Mouse (Mus musculus) layer of hippocampus, adult 2 months (tissue): ENCODE data around the gene Skp2. TPM values are rescaled to one million over a fixed set of nuclear protein-coding genes. Genes with fewer than 3 reads are reported as not detected.
"Not testable (repeated sequence)": the region's sequence is repeated elsewhere in the genome, so short reads cannot be mapped to it uniquely, and the experiment has no call there.

Experiments
- DNase-seq, 2 experiments: peaks; one replicate each; pipeline ENCODE4 v3.0.0; 2022; ENCODE audit warnings: low spot score in 2 of 2
- H3K27ac ChIP-seq: fragments of 200-600 bp; 2 replicates; pipeline ENCODE4 v1.8.1; 2022
- H3K4me3 ChIP-seq: fragments of 200-600 bp; 2 replicates; pipeline ENCODE4 v1.8.1; 2022; ENCODE audit warnings: mild to moderate bottlenecking
- CTCF ChIP-seq: fragments of 200-600 bp; conservative IDR thresholded peaks from 2 replicates; pipeline ENCODE4 v1.8.1; 2022; ENCODE audit warnings: antibody characterized with exemption, mild to moderate bottlenecking, moderate library complexity
- long read RNA-seq, 2 experiments: library from polyadenylated mRNA; stranded (forward); transcript quantifications; one replicate each; pipeline ENCODE4 v2.0.0; 2021; ENCODE audit warnings: borderline mapping rate in 2 of 2
- total RNA-seq, 2 experiments: library from RNA; stranded (reverse); gene quantifications; 2 replicates each; pipeline ENCODE4 v1.2.3; 2021

The Skp2 gene
- 1 to 10 TPM; 4.6 to 4.9 TPM for total RNA-seq
- long read RNA-seq, experiment 1, partial matches to known transcripts: 1 of 12 reads
- long read RNA-seq, experiment 1, other reads (novel, unspliced or antisense): 8 of 12 reads
- long read RNA-seq, experiment 2, transcript Skp2-201 (10 exons, 3,118 nt): major isoform, 5 of 8 reads
- long read RNA-seq, experiment 2, partial matches to known transcripts: 0 of 8 reads
- long read RNA-seq, experiment 2, other reads (novel, unspliced or antisense): 3 of 8 reads

DNA sequence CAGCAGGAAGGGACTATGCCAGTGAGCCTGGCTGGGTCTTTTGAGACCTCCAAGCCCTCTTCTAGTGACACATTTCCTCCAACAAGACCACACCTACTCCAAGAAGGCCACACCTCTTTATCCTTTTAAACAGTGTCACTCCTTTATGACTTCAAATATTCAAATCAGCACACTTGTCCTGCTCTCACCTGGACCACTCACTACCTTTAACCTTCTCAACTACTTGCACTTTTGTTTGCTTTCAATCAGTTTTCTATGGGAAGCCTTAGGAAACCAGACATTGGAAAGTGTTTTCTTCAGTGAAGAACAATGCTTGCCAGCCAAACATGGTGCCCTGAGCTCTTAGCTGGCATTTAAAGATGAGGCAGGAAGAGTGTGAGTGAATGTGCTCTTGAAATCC, at the start of gene Skp2:
Skp2 (minus strand) TSS at position 101 of the 400 bp plus-strand sequence.
- DNase-seq: no peak
- Histone ChIP-seq H3K27ac (no peak within 1 kb of the TSS), H3K4me3 (no peak within 1 kb of the TSS)
- TF ChIP-seq CTCF: no peak

GRCm38 (mm10) chr15:9198421-9198820, 43.2 kb upstream of the Skp2 start:
- H3K27ac ChIP-seq: no peak overlapping the region
- DNase-seq: no peak
- TF ChIP-seq CTCF: no peak
- no peak overlapping the region for H3K4me3 ChIP-seq

DNA sequence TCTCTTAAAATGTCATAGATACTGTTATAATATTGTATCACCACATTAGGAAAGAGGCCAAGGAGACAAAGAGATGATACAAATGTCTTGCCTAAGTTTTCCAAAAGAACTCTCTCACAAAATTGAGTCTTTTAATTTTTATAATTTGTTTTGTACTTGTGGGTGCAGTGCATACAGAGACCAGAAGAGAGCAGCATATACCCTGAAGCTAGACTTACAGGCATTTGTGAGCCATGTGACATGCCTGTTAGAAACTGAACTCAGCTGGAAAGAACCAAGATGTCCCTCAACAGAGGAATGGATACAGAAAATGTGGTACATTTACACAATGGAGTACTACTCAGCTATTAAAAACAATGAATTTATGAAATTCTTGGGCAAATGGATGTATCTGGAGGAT, 37.5 kb upstream of the Skp2 start:
- H3K4me3 ChIP-seq, DNase-seq, H3K27ac ChIP-seq: not testable (repeated sequence)
- peak; percentile 59 for TF ChIP-seq CTCF

- H3K27ac ChIP-seq: no peak overlapping the region
- TF ChIP-seq CTCF: no peak
- no peak for DNase-seq
- H3K4me3 ChIP-seq: no peak overlapping the region
Measured at GRCm38 (mm10) chr15:9189796-9190195, 34.6 kb upstream of the Skp2 start.

DNA sequence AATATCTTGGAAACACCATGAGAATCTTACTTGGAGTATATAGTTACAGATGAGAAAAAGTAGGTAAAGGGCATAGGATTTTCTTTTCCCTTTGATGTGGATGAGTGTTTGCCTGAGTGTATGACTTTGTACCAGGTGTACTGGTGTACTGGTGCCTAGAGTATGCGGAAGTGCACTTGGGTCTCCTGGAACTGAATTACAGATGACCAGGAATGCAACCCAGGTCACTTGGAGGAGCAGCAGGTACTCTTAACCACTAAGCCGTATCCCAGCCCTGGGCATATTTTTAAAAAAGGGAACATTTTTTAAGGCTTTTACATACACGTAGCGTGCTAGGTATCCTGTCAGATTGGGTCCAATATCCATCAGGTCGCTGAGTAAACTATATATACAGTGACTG, 28.8 kb upstream of the Skp2 start:
- H3K27ac ChIP-seq: no peak overlapping the region
- no peak for TF ChIP-seq CTCF
- H3K4me3 ChIP-seq: no peak overlapping the region
- DNase-seq: no peak

- no peak for DNase-seq
- Histone ChIP-seq H3K27ac (no peak overlapping the region), H3K4me3 (no peak overlapping the region)
- TF ChIP-seq CTCF: no peak
Measured at GRCm38 (mm10) chr15:9177038-9177437, 21.8 kb upstream of the Skp2 start.

DNA sequence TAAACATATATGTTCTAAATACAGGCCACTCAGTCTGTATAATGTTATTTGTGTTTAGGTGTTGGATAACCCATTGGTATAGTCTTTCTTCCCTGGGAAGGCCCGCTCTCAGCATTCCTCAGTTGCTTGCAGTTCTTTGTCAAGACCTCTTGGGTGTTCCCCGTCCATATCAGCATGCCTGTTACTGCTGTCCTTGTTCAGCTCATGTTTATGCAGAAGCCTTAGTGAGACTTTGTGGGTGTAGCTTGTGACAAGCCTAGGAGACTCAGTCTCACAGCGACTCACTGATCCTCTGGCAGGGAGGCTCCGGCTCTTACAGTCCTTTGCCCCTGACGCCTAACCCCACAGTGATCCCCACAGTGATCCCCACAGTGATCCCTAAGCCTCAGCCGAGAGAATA, 8.9 kb upstream of the Skp2 start:
- no peak overlapping the region for H3K4me3 ChIP-seq
- TF ChIP-seq CTCF: no peak

DNA sequence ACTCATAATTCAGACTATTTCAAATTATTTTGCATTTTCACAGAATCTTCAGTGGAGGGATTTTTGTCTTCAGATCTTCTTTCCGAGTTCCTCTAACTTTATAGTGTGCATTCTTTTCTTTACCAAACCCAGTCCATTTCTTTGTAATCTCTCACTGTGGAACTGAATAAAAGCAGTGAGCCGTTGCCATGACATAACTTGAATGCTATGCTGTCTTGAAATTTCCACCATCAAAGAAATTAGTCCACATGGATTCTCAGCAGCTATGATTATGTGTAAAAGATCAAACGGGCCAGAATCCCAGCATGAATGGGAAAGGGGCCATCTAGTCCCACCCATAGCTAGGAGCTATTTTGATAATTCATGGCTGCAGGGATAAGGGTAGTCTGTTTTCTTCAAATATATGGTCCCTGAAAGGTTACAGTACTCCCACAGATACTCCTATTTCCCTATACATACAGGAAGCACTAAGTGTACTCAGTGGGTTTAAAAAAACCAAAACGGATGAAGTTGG, 7.4 kb upstream of the Skp2 start:
- no peak for TF ChIP-seq CTCF
- no peak for DNase-seq
- H3K27ac ChIP-seq: no peak overlapping the region
- H3K4me3 ChIP-seq: no peak overlapping the region

More for the DNA sequence above, 8.9 kb upstream of the Skp2 start:
- no peak for DNase-seq
- no peak overlapping the region for H3K27ac ChIP-seq

- Histone ChIP-seq H3K27ac (peak overlapping the region; percentile 93), H3K4me3 (peak overlapping the region; percentile 84)
- peak; percentile 26 to 49 for DNase-seq
- TF ChIP-seq CTCF: no peak
Measured at GRCm38 (mm10) chr15:9140684-9141171, 14.5 kb downstream of the Skp2 start.

DNA sequence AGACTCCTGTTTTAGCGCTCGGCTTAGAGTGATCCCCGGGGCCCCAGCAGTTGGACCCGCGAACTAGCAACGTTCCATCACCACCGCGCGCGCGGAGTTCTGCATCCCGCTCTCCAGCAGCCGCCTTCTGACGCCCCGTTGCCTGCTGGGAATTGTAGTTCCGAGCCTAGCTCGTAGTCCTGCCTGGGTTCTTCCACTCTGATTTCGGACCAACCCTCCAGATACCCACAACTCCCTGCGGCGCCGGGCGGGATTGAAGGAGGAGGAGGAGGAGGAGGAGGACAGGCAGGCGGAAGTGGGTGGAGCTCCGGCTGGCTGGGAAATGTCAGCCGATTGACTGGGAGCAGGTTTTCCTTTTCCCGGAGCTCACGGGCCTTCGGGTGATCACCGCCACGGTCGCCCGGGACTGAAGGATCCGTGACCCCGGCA, 15.0 kb downstream of the Skp2 start, which contains the start of gene Lmbrd2:
Lmbrd2 (plus strand) TSS at position 299 of the 429 bp plus-strand sequence.
- peak; percentile 26 for TF ChIP-seq CTCF
- peak; percentile 98 to 99 for DNase-seq
- H3K27ac ChIP-seq: peak within 1 kb of the TSS; percentile 93
- H3K4me3 ChIP-seq: peak within 1 kb of the TSS; percentile 84

GRCm38 (mm10) chr15:9139447-9139846, 15.8 kb downstream of the Skp2 start:
- no peak for TF ChIP-seq CTCF
- no peak for DNase-seq
- H3K27ac ChIP-seq: no peak overlapping the region; the same call in 1 of the 2 replicates
- peak overlapping the region; percentile 84 for H3K4me3 ChIP-seq

DNA sequence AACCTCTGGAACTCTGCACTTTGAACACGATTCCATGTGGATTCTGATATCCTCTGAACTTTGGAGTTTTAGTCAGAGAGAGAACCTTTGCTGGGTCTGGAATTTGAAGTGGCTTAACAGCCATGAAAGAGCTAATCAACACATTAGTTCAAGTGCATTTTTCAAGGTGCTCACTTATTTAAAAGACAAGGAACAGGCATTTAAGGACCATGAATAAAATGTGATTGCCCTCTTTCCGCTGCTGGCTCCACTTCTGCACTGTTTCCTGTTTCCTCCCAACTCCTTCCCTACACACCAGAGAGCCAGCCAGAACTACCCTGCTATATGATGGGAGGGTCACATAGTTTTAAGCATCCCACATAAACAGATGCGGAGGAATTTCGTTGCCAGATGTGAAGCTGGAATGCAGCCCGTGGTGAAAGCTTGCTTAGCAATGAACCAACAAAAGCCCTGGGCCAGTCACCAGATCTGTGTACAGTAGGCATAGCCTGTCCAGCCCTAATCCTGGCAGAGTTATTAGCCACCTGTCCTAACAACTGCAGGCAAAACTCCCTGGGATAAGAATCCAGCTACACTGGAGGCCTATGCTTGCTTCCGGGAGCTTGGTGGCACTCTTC, 20.2 kb downstream of the Skp2 start:
- TF ChIP-seq CTCF: no peak
- H3K27ac ChIP-seq: no peak overlapping the region
- DNase-seq: no peak
- H3K4me3 ChIP-seq: no peak overlapping the region

- no peak overlapping the region; the same call in 1 of the 2 replicates for H3K27ac ChIP-seq
- DNase-seq: peak; percentile 43 to 51
- H3K4me3 ChIP-seq: no peak overlapping the region
- TF ChIP-seq CTCF: no peak
Measured at GRCm38 (mm10) chr15:9132693-9133443, 22.4 kb downstream of the Skp2 start.
